Mouse (Mus musculus) midbrain, embryonic 14.5 days (tissue): ENCODE measurements at regions not wholly inside any gene's neighbourhood (a gene's known extent, or its start where the extent isn't known, plus 50 kb on each side); places are given as distances from the start of the nearest gene placed in this dataset.
A peak's percentile ranks its signal among the peaks of the same experiment; 100 is the strongest.

ENCODE experiments used
- ATAC-seq: fragments of 200-750 bp; cut with Nextera tagmentation; 2 replicates; pipeline ENCODE4 v1.8.0; 2017; ENCODE audit warnings: moderate number of reproducible peaks, moderate library complexity; ENCODE audit not compliant: low FRiP score, low TSS enrichment
- DNase-seq: peaks from one replicate; pipeline ENCODE4 v3.0.0-alpha.2; 2015
- H3K27ac ChIP-seq: fragments of 300-500 bp; sonication (generic); replicated peaks from 2 replicates; pipeline ENCODE4 v1.5.1; 2014; ENCODE audit warnings: mild to moderate bottlenecking, low read depth, low read length, moderate library complexity
- H3K27me3 ChIP-seq: fragments of 300-500 bp; sonication (generic); 2 replicates; pipeline ENCODE4 v1.6.1; 2014; ENCODE audit warnings: low read length, control low read depth, mixed read lengths; ENCODE audit not compliant: control insufficient read depth, insufficient read depth
- H3K36me3 ChIP-seq: fragments of 300-500 bp; sonication (generic); 2 replicates; pipeline ENCODE4 v1.6.1; 2014; ENCODE audit warnings: low read length, control low read depth; ENCODE audit not compliant: control insufficient read depth, insufficient read depth
- H3K4me1 ChIP-seq: fragments of 300-500 bp; sonication (generic); 2 replicates; pipeline ENCODE4 v1.6.1; 2014; ENCODE audit warnings: mild to moderate bottlenecking, antibody characterized with exemption, low read length, control low read depth; ENCODE audit not compliant: control insufficient read depth, insufficient read depth
- H3K4me2 ChIP-seq: fragments of 300-500 bp; sonication (generic); 2 replicates; pipeline ENCODE4 v1.6.1; 2014; ENCODE audit warnings: mild to moderate bottlenecking, low read length, moderate library complexity
- H3K4me3 ChIP-seq: fragments of 300-500 bp; sonication (generic); replicated peaks from 2 replicates; pipeline ENCODE4 v1.5.1; 2014; ENCODE audit warnings: low read depth, low read length
- H3K9ac ChIP-seq: fragments of 300-500 bp; sonication (generic); replicated peaks from 2 replicates; pipeline ENCODE4 v1.6.1; 2014; ENCODE audit warnings: mild to moderate bottlenecking, low read length, moderate library complexity
- H3K9me3 ChIP-seq: fragments of 300-500 bp; sonication (generic); 2 replicates; pipeline ENCODE4 v1.6.1; 2016; ENCODE audit warnings: low read length, control low read depth, mixed read lengths; ENCODE audit not compliant: control insufficient read depth
- WGBS: fragments of 180-500 bp; shearing (Covaris S2); extraction: QIAGEN DNeasy Blood & Tissue Kit; methylation state at CpG from one replicate; pipeline ENCODE4 v1.1.7; 2014; 5-methylcytosine and 5-hydroxymethylcytosine counted together

DNA sequence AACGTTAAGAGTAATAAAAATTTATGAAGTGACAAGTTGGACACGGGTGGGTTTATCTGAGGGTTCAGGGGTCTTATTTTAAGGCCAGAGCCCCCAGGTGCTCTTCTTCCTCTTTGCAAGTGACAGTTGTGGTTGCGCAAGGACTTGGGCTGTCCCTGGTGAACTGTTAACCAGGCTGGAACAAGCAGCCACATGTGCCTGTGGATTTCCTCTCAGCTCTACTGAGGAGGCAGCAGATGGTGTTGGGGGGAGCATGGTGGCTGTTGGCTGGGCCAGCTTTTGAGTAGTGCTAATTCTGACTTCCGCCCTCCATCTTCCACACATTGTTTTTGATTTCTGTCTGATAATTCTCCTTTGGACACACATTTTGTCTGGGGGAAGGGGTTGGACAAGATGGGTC, 227.9 kb upstream of the Tbc1d5 start:
- Histone ChIP-seq H3K9ac (no peak overlapping the region), H3K36me3 (no peaks in the 10 kb centered on the region), H3K4me3 (no peak overlapping the region), H3K27me3 (no peaks in the 10 kb centered on the region), H3K27ac (no peak overlapping the region), H3K4me1 (no peaks in the 10 kb centered on the region), H3K9me3 (no peaks in the 10 kb centered on the region), H3K4me2 (no peak overlapping the region)
- WGBS = 92% methylated on average over 4 of the region's 4 CpGs
- ATAC-seq (no peak), DNase-seq (no peak)

DNA sequence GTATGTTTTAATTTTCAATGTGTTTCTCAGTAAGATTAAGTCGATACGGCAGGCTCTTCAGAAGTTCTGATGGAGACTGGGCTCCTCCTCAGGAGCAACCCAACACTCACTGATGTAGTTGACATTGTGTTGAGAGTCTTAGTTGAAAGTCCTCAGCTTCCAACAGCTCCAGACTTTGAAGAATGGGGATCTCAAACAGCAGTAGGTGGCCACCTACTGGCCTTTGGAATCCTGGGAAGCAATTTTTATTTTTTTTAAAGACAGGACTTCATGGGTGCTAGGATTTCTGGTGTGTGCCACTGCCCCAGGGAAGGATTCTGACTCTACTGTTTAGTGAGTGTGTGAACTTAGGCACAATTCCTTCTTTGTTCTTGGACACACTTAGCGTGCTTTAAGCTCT, 225.9 kb upstream of the Tbc1d5 start:
- no peak overlapping the region for H3K4me3 ChIP-seq
- no peak overlapping the region for H3K9ac ChIP-seq
- H3K27ac ChIP-seq = no peak overlapping the region
- DNase-seq = no peak
- H3K9me3 ChIP-seq = no peaks in the 10 kb centered on the region
- WGBS = 82% methylated on average over 3 of the region's 3 CpGs
- no peak for ATAC-seq
- H3K4me2 ChIP-seq = no peak overlapping the region
- H3K4me1 ChIP-seq = no peaks in the 10 kb centered on the region
- H3K27me3 ChIP-seq = no peaks in the 10 kb centered on the region
- H3K36me3 ChIP-seq = no peaks in the 10 kb centered on the region

DNA sequence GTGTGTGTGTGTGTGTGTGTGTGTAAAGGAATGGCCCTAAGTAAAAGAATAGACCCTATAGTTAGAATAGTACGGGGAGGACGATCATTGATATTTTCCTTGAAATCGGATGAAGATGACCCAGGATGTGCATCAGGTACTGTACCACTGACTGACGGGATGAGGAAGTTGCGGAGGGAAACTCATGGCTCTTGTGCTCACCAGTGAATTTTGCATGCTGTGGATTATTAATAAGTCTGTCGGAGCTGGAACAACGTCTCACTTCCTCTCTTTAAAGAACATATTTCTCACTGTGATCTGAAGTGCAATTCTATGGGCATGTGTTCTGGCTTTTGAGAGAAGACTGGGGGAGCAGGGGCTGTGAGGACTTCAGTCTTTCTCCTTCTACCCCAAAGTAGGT, 218.8 kb upstream of the Tbc1d5 start:
- Histone ChIP-seq H3K4me3 (no peak overlapping the region), H3K9me3 (no peaks in the 10 kb centered on the region), H3K4me2 (no peak overlapping the region), H3K27me3 (no peaks in the 10 kb centered on the region), H3K27ac (no peak overlapping the region), H3K4me1 (0 out of 2 replicates have a peak, but pooled peaks cover 4% of the 10 kb centered on the region), H3K36me3 (no peaks in the 10 kb centered on the region), H3K9ac (no peak overlapping the region)
- 86% methylated on average over 7 of the region's 7 CpGs for WGBS
- no peak for DNase-seq
- ATAC-seq = no peak

DNA sequence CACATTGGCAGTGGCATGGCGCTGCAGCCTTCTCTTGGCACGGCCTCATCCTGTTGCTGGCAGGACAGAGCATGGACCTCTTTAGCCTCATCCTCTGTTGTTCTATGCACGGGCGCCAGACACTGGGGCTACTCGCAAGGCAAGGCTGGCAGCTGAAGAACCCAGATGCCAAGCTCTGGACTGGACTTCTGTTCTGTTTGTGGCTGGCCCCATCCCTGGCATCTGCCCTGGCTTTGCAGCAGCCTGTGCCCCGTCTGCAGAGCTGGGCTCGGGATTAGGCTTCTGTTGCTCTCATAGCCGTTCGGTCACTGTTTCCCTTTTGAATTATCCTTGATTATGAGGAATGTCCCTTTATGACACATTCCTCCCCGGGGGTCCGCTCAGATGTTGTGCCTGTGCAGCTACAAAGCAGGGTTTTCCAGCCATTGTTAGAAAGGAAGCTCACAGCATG, 214.6 kb upstream of the Tbc1d5 start:
- Histone ChIP-seq H3K4me1 (0 out of 2 replicates have a peak, but pooled peaks cover 4% of the 10 kb centered on the region), H3K27ac (no peak overlapping the region), H3K4me2 (no peak overlapping the region), H3K4me3 (no peak overlapping the region), H3K27me3 (no peaks in the 10 kb centered on the region), H3K9me3 (no peaks in the 10 kb centered on the region), H3K9ac (no peak overlapping the region), H3K36me3 (no peaks in the 10 kb centered on the region)
- peak; percentile 50 for DNase-seq
- ATAC-seq = peak; percentile 40; the same call in 1 of the 2 replicates
- WGBS = 44% methylated on average over 11 of the region's 11 CpGs

DNA sequence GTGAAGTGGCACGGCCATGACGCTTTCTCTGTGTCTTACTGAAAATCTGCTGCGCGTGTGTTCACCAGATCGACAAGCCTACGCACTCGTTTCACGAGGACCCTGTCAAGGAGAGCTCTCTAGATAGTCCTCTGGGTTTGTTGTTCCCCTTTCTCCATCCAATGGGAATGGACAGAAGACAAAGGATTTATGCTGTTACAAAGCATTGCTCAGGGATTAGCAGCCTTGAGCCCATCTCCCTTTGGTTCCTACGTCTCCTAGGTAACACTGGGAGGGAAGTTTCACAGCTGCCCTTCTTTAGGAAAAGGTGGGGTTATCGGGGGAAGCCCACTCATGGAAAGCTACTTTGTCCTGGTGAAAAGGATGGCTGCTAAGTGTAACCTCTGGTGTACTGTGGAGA, 212.7 kb upstream of the Tbc1d5 start:
- DNase-seq (no peak), ATAC-seq (no peak; the same call in 1 of the 2 replicates)
- no peak overlapping the region for H3K4me2 ChIP-seq
- no peak overlapping the region for H3K4me3 ChIP-seq
- no peak overlapping the region for H3K9ac ChIP-seq
- 0 out of 2 replicates have a peak, but pooled peaks cover 4% of the 10 kb centered on the region for H3K4me1 ChIP-seq
- no peak overlapping the region for H3K27ac ChIP-seq
- no peaks in the 10 kb centered on the region for H3K27me3 ChIP-seq
- WGBS = 48% methylated on average over 10 of the region's 10 CpGs
- H3K9me3 ChIP-seq = no peaks in the 10 kb centered on the region
- no peaks in the 10 kb centered on the region for H3K36me3 ChIP-seq

DNA sequence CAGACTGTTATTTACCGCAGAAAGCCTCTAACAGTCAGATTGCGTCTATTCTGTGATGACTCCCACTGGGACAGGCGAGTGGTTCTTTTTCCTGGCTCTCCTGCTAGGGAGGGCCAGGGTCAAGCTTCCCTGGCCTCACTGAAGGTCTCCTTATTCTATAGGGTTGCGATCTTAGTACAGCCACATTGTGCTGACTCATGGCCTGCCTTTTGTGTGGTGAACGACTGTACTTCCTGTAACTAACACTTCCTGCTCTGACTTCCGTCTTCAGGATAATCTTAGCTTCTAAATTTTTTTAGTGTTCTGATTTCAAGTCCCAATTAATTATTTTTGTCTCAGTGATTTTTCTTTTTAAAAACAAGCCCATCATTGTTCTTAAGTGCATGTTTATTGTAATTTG, 203.4 kb upstream of the Tbc1d5 start:
- DNase-seq (no peak), ATAC-seq (no peak)
- Histone ChIP-seq H3K4me2 (no peak overlapping the region), H3K27me3 (no peaks in the 10 kb centered on the region), H3K27ac (no peak overlapping the region), H3K4me3 (no peak overlapping the region), H3K9me3 (no peaks in the 10 kb centered on the region), H3K9ac (no peak overlapping the region), H3K36me3 (no peaks in the 10 kb centered on the region), H3K4me1 (no peaks in the 10 kb centered on the region)
- WGBS = 91% methylated on average over 6 of the region's 6 CpGs

DNA sequence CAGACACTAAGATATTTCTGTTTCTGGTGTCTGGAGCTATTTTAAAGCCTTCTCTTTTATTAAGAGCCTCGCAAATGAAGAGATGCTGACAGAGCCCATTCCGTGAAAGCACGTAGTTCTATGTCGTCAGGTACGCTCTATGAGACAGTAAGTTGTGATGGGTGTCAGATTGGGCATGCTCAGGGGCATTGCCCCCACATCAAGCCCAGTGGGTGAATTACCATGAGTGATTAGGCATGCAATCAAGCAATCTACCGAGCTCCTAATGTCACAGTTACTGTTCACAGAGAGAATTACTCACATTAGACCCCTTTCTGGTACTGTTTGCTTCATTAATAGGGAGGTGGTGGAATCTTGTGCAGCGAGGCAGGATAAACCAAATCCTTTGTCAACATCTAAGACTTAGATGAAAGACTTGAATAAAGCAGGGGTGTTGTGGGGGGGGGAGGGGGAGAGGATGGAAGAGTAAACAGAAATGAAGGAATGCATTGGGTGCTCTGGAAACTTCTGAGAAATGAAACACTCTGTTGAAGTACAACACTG, 192.9 kb upstream of the Tbc1d5 start:
- ATAC-seq = no peak; the same call in 1 of the 2 replicates
- Histone ChIP-seq H3K4me1 (peaks cover 10% of the 10 kb centered on the region; the same call in 1 of the 2 replicates), H3K9me3 (no peaks in the 10 kb centered on the region), H3K4me2 (no peak overlapping the region), H3K4me3 (no peak overlapping the region), H3K9ac (no peak overlapping the region), H3K27ac (peak overlapping the region; percentile 21; the same call in 1 of the 2 replicates), H3K36me3 (no peaks in the 10 kb centered on the region), H3K27me3 (no peaks in the 10 kb centered on the region)
- no peak for DNase-seq
- 44% methylated on average over 7 of the region's 7 CpGs for WGBS

DNA sequence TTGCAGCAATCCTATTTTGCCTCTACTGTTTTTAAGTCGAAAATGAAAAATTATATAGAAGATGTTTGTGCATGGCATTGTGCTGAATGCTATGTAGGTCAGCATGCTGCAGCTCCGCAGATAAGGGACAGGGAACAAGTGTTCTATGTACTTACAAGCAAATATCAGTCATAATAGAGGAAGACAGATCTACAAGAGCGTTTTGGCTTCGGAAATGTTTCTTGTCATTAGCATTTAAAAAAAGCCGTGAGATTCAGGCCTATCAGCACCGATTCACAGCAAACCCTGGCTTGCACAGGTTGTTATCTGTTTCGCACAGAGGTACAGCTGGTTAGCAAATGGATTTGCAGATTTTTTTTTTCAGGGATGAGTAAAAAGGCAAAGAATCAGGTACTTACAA, 191.8 kb upstream of the Tbc1d5 start:
- H3K9ac ChIP-seq = no peak overlapping the region
- peak; percentile 53; the same call in 1 of the 2 replicates for ATAC-seq
- H3K27me3 ChIP-seq = no peaks in the 10 kb centered on the region
- H3K27ac ChIP-seq = peak overlapping the region; percentile 43; the same call in 1 of the 2 replicates
- H3K4me1 ChIP-seq = peaks cover 10% of the 10 kb centered on the region; the same call in 1 of the 2 replicates
- peak overlapping the region; percentile 18; the same call in 1 of the 2 replicates for H3K4me2 ChIP-seq
- peak; percentile 72 for DNase-seq
- WGBS = 50% methylated on average over 7 of the region's 7 CpGs
- H3K9me3 ChIP-seq = no peaks in the 10 kb centered on the region
- no peaks in the 10 kb centered on the region for H3K36me3 ChIP-seq
- no peak overlapping the region for H3K4me3 ChIP-seq

DNA sequence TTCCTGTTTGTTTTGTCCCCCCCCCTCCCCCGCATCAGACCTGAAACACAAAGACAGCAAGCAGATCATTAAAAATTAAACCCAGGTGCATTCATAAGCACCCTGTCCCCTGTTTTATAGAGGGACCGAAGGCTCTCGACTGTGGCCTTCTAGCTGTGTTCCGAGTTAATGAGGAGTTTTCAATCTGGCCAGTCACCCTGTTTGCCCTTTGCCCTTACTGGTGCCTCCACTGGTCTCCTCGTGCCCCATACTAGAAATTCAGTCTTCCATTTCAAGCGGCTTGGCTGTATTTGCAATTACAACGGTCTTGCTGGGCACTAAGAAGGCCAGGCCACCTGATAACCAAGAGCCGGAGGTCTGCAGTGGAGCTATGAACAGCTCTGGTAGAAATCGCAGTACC, 190.9 kb upstream of the Tbc1d5 start:
- Histone ChIP-seq H3K4me3 (no peak overlapping the region), H3K36me3 (no peaks in the 10 kb centered on the region), H3K9me3 (no peaks in the 10 kb centered on the region), H3K4me2 (no peak overlapping the region), H3K27me3 (no peaks in the 10 kb centered on the region), H3K27ac (0 out of 2 replicates have a peak overlapping the region, but pooled peaks have one; percentile 14), H3K9ac (no peak overlapping the region), H3K4me1 (peaks cover 10% of the 10 kb centered on the region; the same call in 1 of the 2 replicates)
- 57% methylated on average over 9 of the region's 9 CpGs for WGBS
- no peak for ATAC-seq
- no peak for DNase-seq
